Comparison of ENCODE assay signal across 8 mouse cellular contexts in the genomic region with DNA sequence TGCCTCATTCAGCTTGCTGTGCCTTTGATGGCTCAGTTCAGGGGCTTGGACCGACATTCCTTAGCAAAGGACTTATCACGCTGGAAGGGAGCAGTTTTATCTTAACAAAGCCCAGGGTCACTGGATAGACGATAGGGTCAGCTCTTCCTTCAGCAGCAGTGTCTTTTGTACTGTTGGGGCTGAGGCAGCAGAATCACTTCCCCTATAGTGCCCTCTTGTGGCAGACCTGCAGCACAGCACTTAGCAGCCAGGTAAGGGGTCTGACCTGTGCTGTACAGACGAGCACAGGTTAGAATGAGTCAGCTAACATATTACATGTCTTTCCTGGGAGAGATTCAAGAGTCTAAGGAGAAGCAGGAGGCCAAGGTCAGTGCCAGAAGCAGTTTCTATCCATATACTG. TPM values are rescaled to one million over a fixed set of nuclear protein-coding genes. Genes with fewer than 3 reads are reported as not detected.
DNase-seq lines count a peak whose midpoint lies in the region; ATAC-seq and TF ChIP-seq lines count a peak whose summit lies in the region.

No protein-coding gene starts in this region.

- no peak for TF ChIP-seq POLR2A in thymus, adult 2 months (IDR thresholded peaks at IDR 0.05; ENCODE audit: control insufficient read depth, extremely low read depth, insufficient read depth, low read length, poor library complexity)

- peak; percentile 55 for DNase-seq in adrenal gland, postnatal 10 days
- DNase-seq in adrenal gland, postnatal 4 days (ENCODE audit: low spot score in 2 of 2) = no peak
- DNase-seq in thymus, adult 2 months = peak; percentile 51
- no peak for DNase-seq in thymus, adult 18-20 months
- peak; percentile 64 for DNase-seq in forebrain, embryonic 11.5 days (ENCODE audit: low spot score)
- DNase-seq in limb, embryonic 10.5 days (ENCODE audit: low spot score) = peak; percentile 62
- peak; percentile 86 for DNase-seq in midbrain, embryonic 14.5 days
- peak; percentile 69 for DNase-seq in thymus, postnatal 0 days (ENCODE audit: low spot score)

- no peak overlapping the region for H3K27ac ChIP-seq in thymus, adult 2 months (ENCODE audit: control insufficient read depth, insufficient read depth, low read length)
- no peak overlapping the region for H3K27ac ChIP-seq in forebrain, embryonic 11.5 days (ENCODE audit: low read depth, low read length)
- H3K27ac ChIP-seq in limb, embryonic 10.5 days = no peak overlapping the region
- H3K27ac ChIP-seq in midbrain, embryonic 14.5 days (replicated peaks; ENCODE audit: low read depth, low read length) = no peak overlapping the region

- peak; percentile 39; the same call in 1 of the 2 replicates for ATAC-seq in forebrain, embryonic 11.5 days (replicated peaks; ENCODE audit: low FRiP score)
- ATAC-seq in midbrain, embryonic 14.5 days (ENCODE audit: low FRiP score, low TSS enrichment) = peak; percentile 66; the same call in 1 of the 2 replicates

- no peaks in the 10 kb centered on the region for H3K27me3 ChIP-seq in thymus, adult 2 months (ENCODE audit: control insufficient read depth, insufficient read depth, low read length)
- no peaks in the 10 kb centered on the region for H3K27me3 ChIP-seq in forebrain, embryonic 11.5 days (ENCODE audit: control insufficient read depth, insufficient read depth, low read length)
- H3K27me3 ChIP-seq in limb, embryonic 10.5 days (ENCODE audit: low read depth, poor library complexity, severe bottlenecking) = no peaks in the 10 kb centered on the region
- H3K27me3 ChIP-seq in midbrain, embryonic 14.5 days (ENCODE audit: control insufficient read depth, insufficient read depth, low read length) = no peaks in the 10 kb centered on the region

- no peaks in the 10 kb centered on the region for H3K9me3 ChIP-seq in forebrain, embryonic 11.5 days (ENCODE audit: control insufficient read depth, low read length)
- no peaks in the 10 kb centered on the region for H3K9me3 ChIP-seq in limb, embryonic 10.5 days (replicated peaks)
- H3K9me3 ChIP-seq in midbrain, embryonic 14.5 days (ENCODE audit: control insufficient read depth, low read length) = no peaks in the 10 kb centered on the region

- no peaks in the 10 kb centered on the region for H3K4me1 ChIP-seq in thymus, adult 2 months (replicated peaks; ENCODE audit: control insufficient read depth, insufficient read depth, low read length)
- no peaks in the 10 kb centered on the region for H3K4me1 ChIP-seq in forebrain, embryonic 11.5 days (replicated peaks; ENCODE audit: control insufficient read depth, insufficient read depth, low read length)
- 0 out of 2 replicates have a peak, but pooled peaks cover under 1% of the 10 kb centered on the region for H3K4me1 ChIP-seq in limb, embryonic 10.5 days
- H3K4me1 ChIP-seq in midbrain, embryonic 14.5 days (ENCODE audit: control insufficient read depth, insufficient read depth, low read length) = no peaks in the 10 kb centered on the region

- peaks cover 53% of the 10 kb centered on the region for H3K36me3 ChIP-seq in thymus, adult 2 months (ENCODE audit: control insufficient read depth, insufficient read depth, low read length)
- H3K36me3 ChIP-seq in forebrain, embryonic 11.5 days (ENCODE audit: control insufficient read depth, insufficient read depth, low read length) = peaks cover 5% of the 10 kb centered on the region; the same call in 1 of the 2 replicates
- peaks cover 80% of the 10 kb centered on the region for H3K36me3 ChIP-seq in limb, embryonic 10.5 days
- H3K36me3 ChIP-seq in midbrain, embryonic 14.5 days (ENCODE audit: control insufficient read depth, insufficient read depth, low read length) = peaks cover 55% of the 10 kb centered on the region

- no peak overlapping the region for H3K9ac ChIP-seq in forebrain, embryonic 11.5 days (ENCODE audit: low read length)
- no peak overlapping the region for H3K9ac ChIP-seq in midbrain, embryonic 14.5 days (replicated peaks; ENCODE audit: low read length)

- H3K4me2 ChIP-seq in forebrain, embryonic 11.5 days (ENCODE audit: low read depth, low read length, severe bottlenecking) = no peak overlapping the region
- no peak overlapping the region for H3K4me2 ChIP-seq in midbrain, embryonic 14.5 days (ENCODE audit: low read length)

- H3K4me3 ChIP-seq in thymus, adult 2 months (ENCODE audit: control insufficient read depth, insufficient read depth, low read length) = no peak overlapping the region
- H3K4me3 ChIP-seq in forebrain, embryonic 11.5 days (ENCODE audit: low read depth, low read length) = no peak overlapping the region
- no peak overlapping the region for H3K4me3 ChIP-seq in limb, embryonic 10.5 days
- no peak overlapping the region for H3K4me3 ChIP-seq in midbrain, embryonic 14.5 days (replicated peaks; ENCODE audit: low read depth, low read length)

- peak; percentile 70; the same call in 1 of the 2 replicates for TF ChIP-seq CTCF in thymus, adult 2 months (IDR thresholded peaks at IDR 0.05; ENCODE audit: borderline replicate concordance, control insufficient read depth, extremely low read depth, insufficient read depth, low read length, poor library complexity)

- WGBS in thymus, adult 2 months = 35% methylated on average over 4 of the region's 4 CpGs
- 7% methylated on average over 4 of the region's 4 CpGs for WGBS in forebrain, embryonic 11.5 days
- 18% methylated on average over 4 of the region's 4 CpGs for WGBS in limb, embryonic 10.5 days
- WGBS in midbrain, embryonic 14.5 days = under 1% methylated on average over 4 of the region's 4 CpGs

RNA-seq across cellular contexts. Expression of a gene that starts 19.8 kb away (rescaled TPM):
- under 1 TPM; 0.63 to 0.94 TPM for total RNA-seq in adrenal gland, postnatal 10 days (2021)
- total RNA-seq in adrenal gland, postnatal 4 days (2021) = 1 to 10 TPM in 1 of 2 experiments, under 1 TPM in 1; 0.87 to 1.9 TPM
- 2.0 and 2.1 TPM in 2 replicates for polyA plus RNA-seq in thymus, adult 2 months (2012; rRNA removed)
- 0.41 and 0.64 TPM in 2 replicates for polyA plus RNA-seq in forebrain, embryonic 11.5 days (2014; fragmentation: Nextera tagmentation; extraction: Ambion mirVana)
- polyA plus RNA-seq in limb, embryonic 10.5 days (2016; fragmentation: Nextera tagmentation; extraction: Ambion mirVana) = not detected in 2 replicates
- 1.4 and 1.6 TPM in 2 replicates for polyA plus RNA-seq in midbrain, embryonic 14.5 days (2014; fragmentation: Nextera tagmentation; extraction: Ambion mirVana)
- polyA plus RNA-seq in thymus, postnatal 0 days (2015; fragmentation: Nextera tagmentation; extraction: Ambion mirVana) = 0.49 and 0.57 TPM in 2 replicates

RNA-seq across cellular contexts. Expression of a gene that starts 22.5 kb away (rescaled TPM):
- 10 to 100 TPM; 50.0 to 69.4 TPM for total RNA-seq in adrenal gland, postnatal 10 days (2021)
- total RNA-seq in adrenal gland, postnatal 4 days (2021) = 10 to 100 TPM; 90.2 to 90.6 TPM
- 106 and 113 TPM in 2 replicates for polyA plus RNA-seq in thymus, adult 2 months (2012; rRNA removed)
- 78.4 and 82.1 TPM in 2 replicates for polyA plus RNA-seq in forebrain, embryonic 11.5 days (2014; fragmentation: Nextera tagmentation; extraction: Ambion mirVana)
- polyA plus RNA-seq in limb, embryonic 10.5 days (2016; fragmentation: Nextera tagmentation; extraction: Ambion mirVana) = 53.7 and 58.2 TPM in 2 replicates
- 52.9 and 66.0 TPM in 2 replicates for polyA plus RNA-seq in midbrain, embryonic 14.5 days (2014; fragmentation: Nextera tagmentation; extraction: Ambion mirVana)
- polyA plus RNA-seq in thymus, postnatal 0 days (2015; fragmentation: Nextera tagmentation; extraction: Ambion mirVana) = 30.8 and 31.8 TPM in 2 replicates

RNA-seq across cellular contexts. Expression of a gene that starts 23.4 kb away (rescaled TPM):
- 10 to 100 TPM; 52.5 to 60.1 TPM for total RNA-seq in adrenal gland, postnatal 10 days (2021)
- 10 to 100 TPM; 53.5 to 54.1 TPM for total RNA-seq in adrenal gland, postnatal 4 days (2021)
- polyA plus RNA-seq in thymus, adult 2 months (2012; rRNA removed) = 42.1 and 42.2 TPM in 2 replicates
- polyA plus RNA-seq in forebrain, embryonic 11.5 days (2014; fragmentation: Nextera tagmentation; extraction: Ambion mirVana) = 57.1 and 60.9 TPM in 2 replicates
- 64.7 and 70.2 TPM in 2 replicates for polyA plus RNA-seq in limb, embryonic 10.5 days (2016; fragmentation: Nextera tagmentation; extraction: Ambion mirVana)
- 67.6 and 69.6 TPM in 2 replicates for polyA plus RNA-seq in midbrain, embryonic 14.5 days (2014; fragmentation: Nextera tagmentation; extraction: Ambion mirVana)
- 70.1 and 73.0 TPM in 2 replicates for polyA plus RNA-seq in thymus, postnatal 0 days (2015; fragmentation: Nextera tagmentation; extraction: Ambion mirVana)

RNA-seq across cellular contexts. Expression of a gene that starts 45.3 kb away (rescaled TPM):
- 1 to 10 TPM; 3.4 to 4.7 TPM for total RNA-seq in adrenal gland, postnatal 10 days (2021)
- total RNA-seq in adrenal gland, postnatal 4 days (2021) = 1 to 10 TPM; 4.4 to 4.5 TPM
- 0.42 and 0.59 TPM in 2 replicates for polyA plus RNA-seq in thymus, adult 2 months (2012; rRNA removed)
- polyA plus RNA-seq in forebrain, embryonic 11.5 days (2014; fragmentation: Nextera tagmentation; extraction: Ambion mirVana) = 0.33 and 0.71 TPM in 2 replicates
- polyA plus RNA-seq in limb, embryonic 10.5 days (2016; fragmentation: Nextera tagmentation; extraction: Ambion mirVana) = 0.11 TPM in 1 of 2 replicates, not detected in the other
- polyA plus RNA-seq in midbrain, embryonic 14.5 days (2014; fragmentation: Nextera tagmentation; extraction: Ambion mirVana) = 0.91 and 1.1 TPM in 2 replicates
- 0.08 and 0.17 TPM in 2 replicates for polyA plus RNA-seq in thymus, postnatal 0 days (2015; fragmentation: Nextera tagmentation; extraction: Ambion mirVana)

RNA-seq across cellular contexts. Expression of a gene that starts 53.5 kb away (rescaled TPM):
- total RNA-seq in adrenal gland, postnatal 10 days (2021) = 10 to 100 TPM; 11.5 to 16.7 TPM
- total RNA-seq in adrenal gland, postnatal 4 days (2021) = 10 to 100 TPM; 15.8 to 19.1 TPM
- 14.8 and 22.2 TPM in 2 replicates for polyA plus RNA-seq in thymus, adult 2 months (2012; rRNA removed)
- 61.3 and 61.4 TPM in 2 replicates for polyA plus RNA-seq in forebrain, embryonic 11.5 days (2014; fragmentation: Nextera tagmentation; extraction: Ambion mirVana)
- 60.0 and 62.2 TPM in 2 replicates for polyA plus RNA-seq in limb, embryonic 10.5 days (2016; fragmentation: Nextera tagmentation; extraction: Ambion mirVana)
- polyA plus RNA-seq in midbrain, embryonic 14.5 days (2014; fragmentation: Nextera tagmentation; extraction: Ambion mirVana) = 60.0 and 65.8 TPM in 2 replicates
- 27.3 and 30.0 TPM in 2 replicates for polyA plus RNA-seq in thymus, postnatal 0 days (2015; fragmentation: Nextera tagmentation; extraction: Ambion mirVana)

Comparison
In these comparisons a context has a peak if more than half of its experiments do, and no peak if none do; other contexts are left out.
1. DNase-seq: peak in adrenal gland, postnatal 10 days (single experiment), thymus, adult 2 months (single experiment), forebrain, embryonic 11.5 days (single experiment), limb, embryonic 10.5 days (single experiment), midbrain, embryonic 14.5 days (single experiment) and thymus, postnatal 0 days (single experiment); none in adrenal gland, postnatal 4 days (0 of 2) and thymus, adult 18-20 months (0 of 2).